Mouse (Mus musculus): ENCODE measurements at regions not wholly inside any gene's neighbourhood (a gene's known extent, or its start where the extent isn't known, plus 50 kb on each side); places are given as distances from the start of the nearest gene placed in this dataset.

- no peak for ATAC-seq (ENCODE audit: low read depth)
- H3K36me3 ChIP-seq (ENCODE audit: control insufficient read depth, insufficient read depth, low read length): no peaks in the 10 kb centered on the region
- H3K4me3 ChIP-seq (ENCODE audit: low read depth, low read length): no peak overlapping the region
- H3K4me1 ChIP-seq (ENCODE audit: control insufficient read depth, insufficient read depth, low read length): no peaks in the 10 kb centered on the region
- 73% methylated on average over 7 of the region's 7 CpGs for WGBS
- H3K9ac ChIP-seq (replicated peaks; ENCODE audit: low read depth, low read length): no peak overlapping the region
- no peaks in the 10 kb centered on the region for H3K27me3 ChIP-seq (ENCODE audit: control insufficient read depth, insufficient read depth, low read length)
- H3K9me3 ChIP-seq (ENCODE audit: control insufficient read depth, low read length): no peaks in the 10 kb centered on the region
- H3K4me2 ChIP-seq (ENCODE audit: low read depth, low read length): no peak overlapping the region
- H3K27ac ChIP-seq (ENCODE audit: low read depth, low read length): no peak overlapping the region
Measured at GRCm38 (mm10) chr10:21711866-21712265, 118.9 kb downstream of the 1700020N01Rik start.

DNA sequence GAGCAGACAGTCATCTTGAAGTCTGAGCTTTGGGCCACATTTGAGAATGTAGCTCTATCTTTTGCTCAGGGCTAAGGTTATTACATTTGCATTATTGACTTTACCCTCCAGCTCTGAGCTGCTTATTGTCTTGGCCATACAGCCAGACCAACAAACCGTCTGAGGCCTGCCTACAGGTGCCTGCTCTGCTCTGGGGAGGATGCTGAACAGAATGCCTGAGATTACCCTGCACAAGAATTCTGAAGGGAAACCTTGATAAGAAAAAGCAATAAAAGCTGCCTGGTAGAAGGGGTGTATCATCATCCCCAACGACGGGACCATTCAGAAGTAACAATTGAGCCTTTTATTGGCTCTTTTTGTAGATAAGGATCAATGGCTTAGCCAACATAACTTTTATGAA lies 119.9 kb downstream of the 1700020N01Rik start:
- H3K4me1 ChIP-seq (ENCODE audit: control insufficient read depth, insufficient read depth, low read length): no peaks in the 10 kb centered on the region
- H3K27ac ChIP-seq (ENCODE audit: low read depth, low read length): no peak overlapping the region
- H3K9me3 ChIP-seq (ENCODE audit: control insufficient read depth, low read length): no peaks in the 10 kb centered on the region
- no peaks in the 10 kb centered on the region for H3K36me3 ChIP-seq (ENCODE audit: control insufficient read depth, insufficient read depth, low read length)
- no peak overlapping the region for H3K4me3 ChIP-seq (ENCODE audit: low read depth, low read length)
- 32% methylated on average over 3 of the region's 3 CpGs for WGBS
- ATAC-seq (ENCODE audit: low read depth): no peak
- H3K27me3 ChIP-seq (ENCODE audit: control insufficient read depth, insufficient read depth, low read length): no peaks in the 10 kb centered on the region
- no peak overlapping the region for H3K4me2 ChIP-seq (ENCODE audit: low read depth, low read length)
- H3K9ac ChIP-seq (replicated peaks; ENCODE audit: low read depth, low read length): no peak overlapping the region

DNA sequence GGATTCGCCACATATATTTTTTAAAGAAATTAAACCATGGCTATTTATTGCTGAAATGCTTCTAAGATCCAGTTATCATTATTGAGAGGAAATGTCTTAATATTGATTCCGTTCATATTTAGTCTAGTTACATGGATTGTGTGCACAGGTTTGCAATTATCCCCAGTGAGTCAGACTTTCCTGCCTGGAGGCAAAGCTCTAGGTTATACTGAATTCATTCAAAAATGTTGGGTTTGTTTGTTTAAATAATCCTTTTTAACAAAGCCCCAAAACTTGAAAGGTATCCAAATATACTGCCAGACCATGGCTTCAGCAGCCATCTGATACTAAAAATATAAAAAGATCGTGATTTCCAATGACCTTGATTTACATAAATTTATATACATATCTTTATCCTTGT lies 122.5 kb downstream of the 1700020N01Rik start:
- Histone ChIP-seq H3K4me1 (ENCODE audit: control insufficient read depth, insufficient read depth, low read length) (no peaks in the 10 kb centered on the region), H3K36me3 (ENCODE audit: control insufficient read depth, insufficient read depth, low read length) (no peaks in the 10 kb centered on the region), H3K4me2 (ENCODE audit: low read depth, low read length) (no peak overlapping the region), H3K9me3 (ENCODE audit: control insufficient read depth, low read length) (no peaks in the 10 kb centered on the region), H3K9ac (replicated peaks; ENCODE audit: low read depth, low read length) (no peak overlapping the region), H3K4me3 (ENCODE audit: low read depth, low read length) (no peak overlapping the region), H3K27me3 (ENCODE audit: control insufficient read depth, insufficient read depth, low read length) (no peaks in the 10 kb centered on the region), H3K27ac (ENCODE audit: low read depth, low read length) (no peak overlapping the region)
- no peak for ATAC-seq (ENCODE audit: low read depth)
- 94% methylated on average over 3 of the region's 3 CpGs for WGBS

GRCm38 (mm10) chr10:21718189-21718588 lies 125.2 kb downstream of the 1700020N01Rik start:
- ATAC-seq (ENCODE audit: low read depth): no peak
- H3K27me3 ChIP-seq (ENCODE audit: control insufficient read depth, insufficient read depth, low read length): no peaks in the 10 kb centered on the region

GRCm38 (mm10) chr10:21724351-21724750 lies 131.4 kb downstream of the 1700020N01Rik start:
- no peak overlapping the region for H3K27ac ChIP-seq (ENCODE audit: low read depth, low read length)
- no peaks in the 10 kb centered on the region for H3K36me3 ChIP-seq (ENCODE audit: control insufficient read depth, insufficient read depth, low read length)
- whole genome bisulfite sequencing: 90% methylated on average over 3 of the region's 3 CpGs
- no peak overlapping the region for H3K4me2 ChIP-seq (ENCODE audit: low read depth, low read length)
- no peaks in the 10 kb centered on the region for H3K9me3 ChIP-seq (ENCODE audit: control insufficient read depth, low read length)
- no peak overlapping the region for H3K4me3 ChIP-seq (ENCODE audit: low read depth, low read length)
- no peak overlapping the region for H3K9ac ChIP-seq (replicated peaks; ENCODE audit: low read depth, low read length)
- H3K4me1 ChIP-seq (ENCODE audit: control insufficient read depth, insufficient read depth, low read length): no peaks in the 10 kb centered on the region
- no peak for ATAC-seq (ENCODE audit: low read depth)
- no peaks in the 10 kb centered on the region for H3K27me3 ChIP-seq (ENCODE audit: control insufficient read depth, insufficient read depth, low read length)

More at GRCm38 (mm10) chr10:21718189-21718588, 125.2 kb downstream of the 1700020N01Rik start:
- Histone ChIP-seq H3K9ac (replicated peaks; ENCODE audit: low read depth, low read length) (no peak overlapping the region), H3K4me2 (ENCODE audit: low read depth, low read length) (no peak overlapping the region), H3K27ac (ENCODE audit: low read depth, low read length) (no peak overlapping the region), H3K4me3 (ENCODE audit: low read depth, low read length) (no peak overlapping the region), H3K4me1 (ENCODE audit: control insufficient read depth, insufficient read depth, low read length) (no peaks in the 10 kb centered on the region), H3K36me3 (ENCODE audit: control insufficient read depth, insufficient read depth, low read length) (no peaks in the 10 kb centered on the region), H3K9me3 (ENCODE audit: control insufficient read depth, low read length) (no peaks in the 10 kb centered on the region)
- 77% methylated on average over 4 of the region's 4 CpGs for WGBS

GRCm38 (mm10) chr10:21724999-21725398 lies 132.1 kb downstream of the 1700020N01Rik start:
- H3K4me1 ChIP-seq (ENCODE audit: control insufficient read depth, insufficient read depth, low read length): no peaks in the 10 kb centered on the region
- H3K4me3 ChIP-seq (ENCODE audit: low read depth, low read length): no peak overlapping the region
- 88% methylated on average over 3 of the region's 3 CpGs for WGBS
- no peaks in the 10 kb centered on the region for H3K9me3 ChIP-seq (ENCODE audit: control insufficient read depth, low read length)
- no peak overlapping the region for H3K27ac ChIP-seq (ENCODE audit: low read depth, low read length)
- no peak overlapping the region for H3K9ac ChIP-seq (replicated peaks; ENCODE audit: low read depth, low read length)
- no peaks in the 10 kb centered on the region for H3K27me3 ChIP-seq (ENCODE audit: control insufficient read depth, insufficient read depth, low read length)
- H3K4me2 ChIP-seq (ENCODE audit: low read depth, low read length): no peak overlapping the region
- no peaks in the 10 kb centered on the region for H3K36me3 ChIP-seq (ENCODE audit: control insufficient read depth, insufficient read depth, low read length)
- no peak for ATAC-seq (ENCODE audit: low read depth)

DNA sequence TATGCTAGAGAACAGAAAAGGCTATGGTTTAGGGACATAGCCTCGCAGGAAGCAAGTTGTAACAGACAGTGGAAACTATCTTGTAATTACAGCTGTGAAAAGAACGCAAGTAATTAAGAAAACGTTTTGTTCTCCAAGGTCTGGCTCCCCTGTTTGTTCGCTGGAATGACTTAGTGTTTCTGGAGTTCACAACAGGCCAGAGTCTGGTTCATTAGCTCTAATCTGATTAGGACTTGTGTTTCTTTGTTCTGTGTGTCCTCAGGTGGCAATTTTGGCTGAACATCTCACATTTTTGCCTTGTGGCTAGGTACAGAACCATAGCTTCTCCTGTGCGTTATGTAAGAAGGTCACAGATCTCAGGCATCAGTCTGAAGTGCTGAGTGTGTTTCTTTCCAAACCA lies 141.7 kb upstream of the Sgk1 start:
- H3K27me3 ChIP-seq (ENCODE audit: control insufficient read depth, insufficient read depth, low read length): no peaks in the 10 kb centered on the region
- H3K4me1 ChIP-seq (ENCODE audit: control insufficient read depth, insufficient read depth, low read length): no peaks in the 10 kb centered on the region
- no peak overlapping the region for H3K4me3 ChIP-seq (ENCODE audit: low read depth, low read length)
- no peaks in the 10 kb centered on the region for H3K36me3 ChIP-seq (ENCODE audit: control insufficient read depth, insufficient read depth, low read length)
- WGBS: 19% methylated on average over 5 of the region's 5 CpGs
- no peak overlapping the region for H3K9ac ChIP-seq (replicated peaks; ENCODE audit: low read depth, low read length)
- ATAC-seq (ENCODE audit: low read depth): no peak
- no peaks in the 10 kb centered on the region for H3K9me3 ChIP-seq (ENCODE audit: control insufficient read depth, low read length)
- H3K27ac ChIP-seq (ENCODE audit: low read depth, low read length): no peak overlapping the region
- H3K4me2 ChIP-seq (ENCODE audit: low read depth, low read length): no peak overlapping the region

- Histone ChIP-seq H3K9me3 (ENCODE audit: control insufficient read depth, low read length) (no peaks in the 10 kb centered on the region), H3K9ac (replicated peaks; ENCODE audit: low read depth, low read length) (no peak overlapping the region), H3K27me3 (ENCODE audit: control insufficient read depth, insufficient read depth, low read length) (no peaks in the 10 kb centered on the region), H3K36me3 (ENCODE audit: control insufficient read depth, insufficient read depth, low read length) (no peaks in the 10 kb centered on the region), H3K4me2 (ENCODE audit: low read depth, low read length) (no peak overlapping the region), H3K4me3 (ENCODE audit: low read depth, low read length) (no peak overlapping the region), H3K27ac (ENCODE audit: low read depth, low read length) (no peak overlapping the region), H3K4me1 (ENCODE audit: control insufficient read depth, insufficient read depth, low read length) (no peaks in the 10 kb centered on the region)
- no peak for ATAC-seq (ENCODE audit: low read depth)
- 65% methylated on average over 8 of the region's 8 CpGs for WGBS
Measured at GRCm38 (mm10) chr10:21741575-21741974, 140.4 kb upstream of the Sgk1 start.

DNA sequence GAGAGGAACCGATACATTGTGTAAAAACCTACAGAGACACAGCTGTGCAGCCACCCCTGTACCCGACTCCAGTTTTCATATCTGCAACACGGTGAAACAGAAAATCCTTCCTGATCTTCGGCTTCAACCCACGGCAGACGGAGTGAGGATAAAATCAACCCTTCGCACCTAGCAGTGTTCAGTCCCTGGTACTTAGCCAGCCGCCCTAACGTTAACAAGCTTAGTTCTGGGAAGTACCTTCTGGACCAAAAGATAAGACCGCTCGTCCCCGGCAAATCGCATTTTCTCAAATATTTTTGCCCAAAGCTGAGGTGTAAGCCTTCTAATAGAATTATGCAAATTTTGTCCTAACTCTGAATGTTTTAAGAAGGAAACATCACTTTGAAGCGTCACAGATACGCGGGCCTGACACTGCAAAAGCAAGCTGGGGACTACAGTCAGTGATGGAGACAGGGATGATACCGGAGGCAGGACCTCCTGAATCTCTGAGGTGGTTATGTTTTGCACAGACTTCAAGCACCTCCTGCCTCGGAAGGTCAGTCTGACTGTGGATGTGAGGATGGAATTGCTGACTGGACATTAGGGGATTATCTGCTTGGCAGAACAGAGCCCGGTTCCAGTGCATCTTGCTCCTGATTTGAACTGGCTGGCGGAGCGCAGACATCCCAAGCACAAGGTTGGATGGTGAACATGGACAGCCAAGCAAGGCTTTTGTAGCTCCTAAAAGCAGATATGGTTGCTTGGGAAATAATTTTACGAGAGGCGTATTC lies 139.8 kb upstream of the Sgk1 start:
- Histone ChIP-seq H3K27ac (ENCODE audit: low read depth, low read length) (no peak overlapping the region), H3K27me3 (ENCODE audit: control insufficient read depth, insufficient read depth, low read length) (no peaks in the 10 kb centered on the region), H3K36me3 (ENCODE audit: control insufficient read depth, insufficient read depth, low read length) (no peaks in the 10 kb centered on the region), H3K4me3 (ENCODE audit: low read depth, low read length) (no peak overlapping the region), H3K4me1 (ENCODE audit: control insufficient read depth, insufficient read depth, low read length) (no peaks in the 10 kb centered on the region), H3K4me2 (ENCODE audit: low read depth, low read length) (no peak overlapping the region), H3K9ac (replicated peaks; ENCODE audit: low read depth, low read length) (no peak overlapping the region), H3K9me3 (ENCODE audit: control insufficient read depth, low read length) (no peaks in the 10 kb centered on the region)
- WGBS: 94% methylated on average over 23 of the region's 23 CpGs
- ATAC-seq (ENCODE audit: low read depth): no peak

Measured in neural tube, embryonic 14.5 days (tissue).